Mouse (Mus musculus) brain, embryonic 14.5 days (tissue): ENCODE measurements around the gene Ftl1. TPM values are rescaled to one million over a fixed set of nuclear protein-coding genes. Genes with fewer than 3 reads are reported as not detected.

Experiments
- DNase-seq: peaks from one replicate; pipeline ENCODE4 v3.0.0-alpha.2; 2011; ENCODE audit warnings: low read depth
- CTCF ChIP-seq: fragments of 200-500 bp; IDR thresholded peaks from 2 replicates; pipeline ENCODE4 v1.5.1; 2012; ENCODE audit warnings: inconsistent platforms, mild to moderate bottlenecking, moderate library complexity, borderline replicate concordance; ENCODE audit not compliant: insufficient read depth, insufficient read length; ENCODE audit errors: extremely low read depth
- POLR2A ChIP-seq: fragments of 200-500 bp; IDR thresholded peaks from 2 replicates; pipeline ENCODE4 v1.6.1; 2012; ENCODE audit warnings: mild to moderate bottlenecking, inconsistent platforms, borderline replicate concordance; ENCODE audit not compliant: poor library complexity, insufficient read depth, insufficient read length, severe bottlenecking; ENCODE audit errors: extremely low read depth
- polyA plus RNA-seq: library from polyadenylated mRNA; depleted of rRNA; stranded (reverse); fragments of >200 nt; gene quantifications from 2 replicates; pipeline ENCODE4 v1.2.3, GENCODE M21; 2012; rRNA removed

Ftl1 gene
- polyA plus RNA-seq, 1 experiment: 2,346 TPM

- no peak for TF ChIP-seq CTCF
- TF ChIP-seq POLR2A: no peak
- DNase-seq: no peak
Observed at GRCm38 (mm10) chr7:45417962-45418492, 41.7 kb downstream of the Ftl1 start.

GRCm38 (mm10) chr7:45415636-45416035, 44.0 kb downstream of the Ftl1 start:
- no peak for DNase-seq
- no peak for TF ChIP-seq CTCF
- TF ChIP-seq POLR2A: no peak

DNA sequence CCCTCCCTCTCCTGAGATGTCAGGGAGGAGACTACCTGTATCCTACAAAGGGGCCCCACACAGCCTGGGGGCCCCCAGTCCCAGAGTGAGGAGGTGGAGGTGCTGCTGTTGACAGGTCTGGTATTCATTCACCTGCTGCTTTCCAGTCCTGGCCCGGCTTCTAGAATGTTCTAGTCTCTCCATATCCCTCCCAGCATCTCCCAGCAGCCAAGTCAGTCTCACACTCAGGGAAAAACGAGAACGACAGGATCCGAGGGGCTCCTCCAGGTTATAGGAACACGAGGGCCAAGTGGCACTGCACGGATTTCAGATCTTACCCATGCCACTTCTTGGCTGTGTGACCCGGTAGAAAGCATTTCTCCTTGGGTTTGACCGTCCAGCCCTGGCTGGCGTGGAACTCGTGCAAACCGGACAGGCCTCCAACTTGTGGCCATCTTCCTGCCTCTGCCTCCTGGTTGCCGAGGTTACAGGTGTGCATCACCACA, 44.9 kb downstream of the Ftl1 start:
- DNase-seq: no peak
- TF ChIP-seq POLR2A (no peak), CTCF (no peak)

- TF ChIP-seq POLR2A: no peak
- TF ChIP-seq CTCF: no peak
- DNase-seq: no peak
Observed at GRCm38 (mm10) chr7:45413864-45414739, 45.6 kb downstream of the Ftl1 start.

- DNase-seq: peak; percentile 37
- TF ChIP-seq CTCF (no peak), POLR2A (no peak)
Observed at GRCm38 (mm10) chr7:45413113-45413863, 46.4 kb downstream of the Ftl1 start, which contains the start of gene Ntf5. Ntf5 (plus strand) TSS chr7:45413695.

GRCm38 (mm10) chr7:45412421-45412820, 47.3 kb downstream of the Ftl1 start:
- no peak for DNase-seq
- TF ChIP-seq POLR2A (no peak), CTCF (no peak)

GRCm38 (mm10) chr7:45409497-45410163, 50.1 kb downstream of the Ftl1 start:
- TF ChIP-seq CTCF (no peak), POLR2A (no peak)
- DNase-seq: no peak

DNA sequence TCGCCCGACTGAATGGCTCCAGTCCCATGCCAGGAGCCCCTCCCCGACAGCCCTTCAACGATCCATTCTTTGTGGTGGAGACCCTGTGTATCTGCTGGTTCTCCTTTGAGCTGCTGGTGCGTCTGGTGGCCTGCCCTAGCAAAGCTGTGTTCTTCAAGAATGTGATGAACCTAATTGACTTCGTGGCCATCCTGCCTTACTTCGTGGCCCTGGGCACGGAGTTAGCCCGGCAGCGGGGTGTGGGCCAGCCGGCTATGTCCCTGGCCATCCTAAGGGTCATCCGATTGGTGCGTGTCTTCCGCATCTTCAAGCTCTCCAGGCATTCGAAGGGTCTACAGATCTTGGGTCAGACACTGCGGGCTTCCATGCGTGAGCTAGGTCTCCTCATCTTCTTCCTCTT, 50.7 kb downstream of the Ftl1 start:
- TF ChIP-seq POLR2A: no peak
- TF ChIP-seq CTCF: no peak
- no peak for DNase-seq

GRCm38 (mm10) chr7:45408351-45408750, 51.3 kb downstream of the Ftl1 start:
- no peak for DNase-seq
- no peak for TF ChIP-seq POLR2A
- TF ChIP-seq CTCF: no peak

Other genes with a start within 250 kb of the Ftl1 start
- 1.4 and 2.1 TPM in 2 replicates for gene Dkkl1, start 247.7 kb downstream of the Ftl1 start, polyA plus RNA-seq
- gene Tead2, start 244.1 kb downstream of the Ftl1 start, polyA plus RNA-seq: 184 and 312 TPM in 2 replicates
- 1.4 and 1.5 TPM in 2 replicates for gene Cd37, start 220.8 kb downstream of the Ftl1 start, polyA plus RNA-seq
- 0.70 and 0.86 TPM in 2 replicates for gene Slc6a16, start 218.8 kb downstream of the Ftl1 start, polyA plus RNA-seq
- 0.11 TPM in 1 of 2 replicates, not detected in the other for gene Slc6a21, start 182.4 kb downstream of the Ftl1 start, polyA plus RNA-seq
- gene Trpm4, start 126.1 kb downstream of the Ftl1 start, polyA plus RNA-seq: 19.0 and 20.3 TPM in 2 replicates
- 0.48 and 1.3 TPM in 2 replicates for gene Hrc, start 124.6 kb downstream of the Ftl1 start, polyA plus RNA-seq
- 56.7 and 60.0 TPM in 2 replicates for gene Ppfia3, start 92.9 kb downstream of the Ftl1 start, polyA plus RNA-seq
- 15.7 and 17.6 TPM in 2 replicates for gene Lin7b, start 89.3 kb downstream of the Ftl1 start, polyA plus RNA-seq
- gene Snrnp70, start 64.1 kb downstream of the Ftl1 start, polyA plus RNA-seq: 643 and 713 TPM in 2 replicates
- 0.03 TPM in 1 of 2 replicates, not detected in the other for gene Kcna7, start 54.2 kb downstream of the Ftl1 start, polyA plus RNA-seq
- gene Ntf5, start 46.2 kb downstream of the Ftl1 start, polyA plus RNA-seq: 0.23 and 0.27 TPM in 2 replicates
- gene Lhb, start 39.1 kb downstream of the Ftl1 start, polyA plus RNA-seq: 1.1 and 1.7 TPM in 2 replicates
- gene Gys1, start 25.0 kb downstream of the Ftl1 start, polyA plus RNA-seq: 26.7 and 30.6 TPM in 2 replicates
- gene Ruvbl2, start 21.8 kb downstream of the Ftl1 start, polyA plus RNA-seq: 125 and 158 TPM in 2 replicates
- 168 and 237 TPM in 2 replicates for gene Bax, start 7.0 kb upstream of the Ftl1 start, polyA plus RNA-seq
- gene Tulp2, start 22.0 kb upstream of the Ftl1 start, polyA plus RNA-seq: 0.11 and 0.18 TPM in 2 replicates
- 0.30 TPM in 1 of 2 replicates, not detected in the other for gene Gm45808, start 26.9 kb upstream of the Ftl1 start, polyA plus RNA-seq
- 2.0 and 2.8 TPM in 2 replicates for gene Dhdh, start 28.9 kb upstream of the Ftl1 start, polyA plus RNA-seq
- gene Nucb1, start 50.5 kb upstream of the Ftl1 start, polyA plus RNA-seq: 92.0 and 111 TPM in 2 replicates
- gene Ppp1r15a, start 66.4 kb upstream of the Ftl1 start, polyA plus RNA-seq: 13.5 and 14.5 TPM in 2 replicates
- 1.7 and 3.6 TPM in 2 replicates for gene Plekha4, start 66.4 kb upstream of the Ftl1 start, polyA plus RNA-seq
- 0.25 and 0.44 TPM in 2 replicates for gene Hsd17b14, start 95.0 kb upstream of the Ftl1 start, polyA plus RNA-seq
- gene Bcat2, start 110.3 kb upstream of the Ftl1 start, polyA plus RNA-seq: 29.5 and 40.2 TPM in 2 replicates
- gene Fgf21, start 155.6 kb upstream of the Ftl1 start, polyA plus RNA-seq: 0.13 TPM in 1 of 2 replicates, not detected in the other
- 0.06 and 0.14 TPM in 2 replicates for gene Fut1, start 157.4 kb upstream of the Ftl1 start, polyA plus RNA-seq
- 0.13 and 0.16 TPM in 2 replicates for gene Izumo1, start 161.9 kb upstream of the Ftl1 start, polyA plus RNA-seq
- gene Rasip1, start 167.6 kb upstream of the Ftl1 start, polyA plus RNA-seq: 11.6 and 17.6 TPM in 2 replicates
- gene Mamstr, start 180.1 kb upstream of the Ftl1 start, polyA plus RNA-seq: 3.2 and 4.0 TPM in 2 replicates
- 0.10 and 0.16 TPM in 2 replicates for gene Fut2, start 206.5 kb upstream of the Ftl1 start, polyA plus RNA-seq
- 0.64 and 2.1 TPM in 2 replicates for gene Ntn5, start 224.1 kb upstream of the Ftl1 start, polyA plus RNA-seq
- gene Sec1, start 234.5 kb upstream of the Ftl1 start, polyA plus RNA-seq: 0.66 and 1.1 TPM in 2 replicates
- gene Car11, start 240.0 kb upstream of the Ftl1 start, polyA plus RNA-seq: 81.4 and 108 TPM in 2 replicates
- 7.6 and 8.4 TPM in 2 replicates for gene Dbp, start 245.2 kb upstream of the Ftl1 start, polyA plus RNA-seq